ENCODE assay signal across 11 mouse cellular contexts in the genomic region with DNA sequence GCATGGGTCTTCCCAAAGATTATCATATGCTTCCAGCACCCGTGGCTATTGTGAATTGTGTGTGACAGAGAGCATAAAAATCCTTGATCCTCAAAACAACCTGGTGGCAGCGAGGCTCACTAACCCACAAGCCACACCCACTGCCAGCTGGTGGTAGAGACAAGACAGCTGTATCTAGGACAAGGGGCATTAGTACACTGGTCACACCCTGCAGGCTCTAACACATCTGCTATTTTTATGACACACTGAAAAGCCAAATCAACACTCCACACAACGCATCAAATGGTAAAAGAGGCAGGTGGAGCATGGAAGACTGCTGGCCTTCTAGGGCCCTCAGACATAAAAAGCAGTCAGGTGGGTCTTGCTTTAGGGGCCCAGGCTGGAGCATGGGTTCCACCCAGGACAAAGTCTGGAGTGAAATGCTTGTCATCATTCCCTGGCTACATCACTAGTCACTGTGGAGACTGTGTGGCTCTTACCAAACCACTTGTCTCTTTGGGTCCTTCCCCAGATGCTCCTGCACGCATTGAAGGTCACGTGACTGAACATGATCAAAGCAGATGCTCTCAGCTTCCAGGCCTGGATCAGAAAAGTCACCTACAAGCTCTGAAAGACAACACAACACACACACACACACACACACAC. TPM values are rescaled to one million over a fixed set of nuclear protein-coding genes. Genes with fewer than 3 reads are reported as not detected.
A peak's percentile ranks its signal among the peaks of the same experiment; 100 is the strongest.
DNase-seq lines count a peak whose midpoint lies in the region; ATAC-seq and TF ChIP-seq lines count a peak whose summit lies in the region.
"Had no signal": no experiment of that assay in that cellular context is flagged by ENCODE, and none has a peak within 500 bp of the region (broad histone marks: within the 10 kb centered on the region; RNA-seq: fewer than 3 reads in every experiment).

No protein-coding gene starts in this region.

- ATAC-seq in heart, embryonic 12.5 days (ENCODE audit: insufficient number of reproducible peaks, low FRiP score), result peak; percentile 89
- no peak for ATAC-seq in midbrain, embryonic 14.5 days (ENCODE audit: low FRiP score, low TSS enrichment)

- H3K27me3 ChIP-seq in heart, embryonic 12.5 days (replicated peaks), result no peaks in the 10 kb centered on the region
- peaks cover 2 to 7% of the 10 kb centered on the region in 2 experiments for H3K27me3 ChIP-seq in MEL (ENCODE audit: control insufficient read depth in 1 of 2, insufficient read depth in 2 of 2, low read length in 2 of 2)
- no peaks in the 10 kb centered on the region for H3K27me3 ChIP-seq in midbrain, embryonic 14.5 days (ENCODE audit: control insufficient read depth, insufficient read depth, low read length)
- H3K27me3 ChIP-seq: embryonic facial prominence, embryonic 12.5 days had no signal

- TF ChIP-seq POLR2A in MEL (IDR thresholded peaks at IDR 0.05; ENCODE audit: control insufficient read depth in 1 of 2, insufficient read depth in 1 of 2, low read depth in 1 of 2, low read length in 2 of 2, poor library complexity in 1 of 2), result no peak

- H3K4me2 ChIP-seq in heart, embryonic 12.5 days, result no peak overlapping the region
- no peak overlapping the region for H3K4me2 ChIP-seq in midbrain, embryonic 14.5 days (ENCODE audit: low read length)
- H3K4me2 ChIP-seq: embryonic facial prominence, embryonic 12.5 days had no signal

- no peak for TF ChIP-seq CTCF in MEL (IDR thresholded peaks at IDR 0.05 in 2 of 3, conservative IDR thresholded peaks at IDR 0.05 in 1 of 3; ENCODE audit: control insufficient read depth in 1 of 3, insufficient read depth in 1 of 3, low read depth in 2 of 3, low read length in 3 of 3, poor library complexity in 1 of 3, severe bottlenecking in 1 of 3)

- H3K4me1 ChIP-seq in heart, embryonic 12.5 days (replicated peaks), result peaks cover 21% of the 10 kb centered on the region; the same call in 1 of the 2 replicates
- no peaks in the 10 kb centered on the region for H3K4me1 ChIP-seq in MEL (ENCODE audit: control insufficient read depth in 1 of 2, insufficient read depth in 2 of 2, low read length in 2 of 2)
- no peaks in the 10 kb centered on the region for H3K4me1 ChIP-seq in midbrain, embryonic 14.5 days (ENCODE audit: control insufficient read depth, insufficient read depth, low read length)
- H3K4me1 ChIP-seq: embryonic facial prominence, embryonic 12.5 days had no signal

- TF ChIP-seq EP300 in MEL (IDR thresholded peaks at IDR 0.05; ENCODE audit: low read depth in 1 of 2, low read length in 2 of 2), result peak in 1 of 2 experiments; percentile 8; a peak in 1 of 4 replicates

- no peaks in the 10 kb centered on the region for H3K36me3 ChIP-seq in heart, embryonic 12.5 days
- no peaks in the 10 kb centered on the region for H3K36me3 ChIP-seq in MEL (ENCODE audit: control insufficient read depth in 1 of 2, insufficient read depth in 2 of 2, low read length in 2 of 2)
- H3K36me3 ChIP-seq in midbrain, embryonic 14.5 days (ENCODE audit: control insufficient read depth, insufficient read depth, low read length), result no peaks in the 10 kb centered on the region
- H3K36me3 ChIP-seq: embryonic facial prominence, embryonic 12.5 days had no signal

- peak overlapping the region; percentile 31; the same call in 1 of the 2 replicates for H3K27ac ChIP-seq in heart, embryonic 12.5 days (ENCODE audit: poor library complexity, severe bottlenecking)
- no peak overlapping the region for H3K27ac ChIP-seq in MEL (ENCODE audit: control insufficient read depth, low read depth, low read length)
- no peak overlapping the region for H3K27ac ChIP-seq in midbrain, embryonic 14.5 days (replicated peaks; ENCODE audit: low read depth, low read length)
- H3K27ac ChIP-seq: embryonic facial prominence, embryonic 12.5 days had no signal

- no peak for DNase-seq in heart, adult 8-10 months (ENCODE audit: low spot score)
- peak; percentile 27 for DNase-seq in MEL (ENCODE audit: low read depth, low spot score)
- peak; percentile 40 for DNase-seq in large intestine, adult 2 months (ENCODE audit: low read depth, low spot score)
- peak; percentile 69 for DNase-seq in retina, postnatal 1 day
- DNase-seq in adrenal gland, postnatal 10 days, result no peak
- DNase-seq in kidney, postnatal 36 days, result no peak
- no peak for DNase-seq in midbrain, embryonic 14.5 days
- DNase-seq: adrenal gland, postnatal 14 days had no signal

- H3K79me2 ChIP-seq in MEL (ENCODE audit: control insufficient read depth, insufficient read depth, low read length, poor library complexity), result no peaks in the 10 kb centered on the region

- 56% methylated on average over 5 of the region's 5 CpGs for WGBS in heart, embryonic 12.5 days
- 34% methylated on average over 5 of the region's 5 CpGs for WGBS in large intestine, adult 2 months
- 70% methylated on average over 5 of the region's 5 CpGs for WGBS in midbrain, embryonic 14.5 days

- no peak overlapping the region for H3K4me3 ChIP-seq in heart, embryonic 12.5 days
- no peak overlapping the region for H3K4me3 ChIP-seq in MEL (ENCODE audit: control insufficient read depth in 1 of 2, insufficient read depth in 1 of 2, low read depth in 2 of 2, low read length in 2 of 2)
- H3K4me3 ChIP-seq in midbrain, embryonic 14.5 days (replicated peaks; ENCODE audit: low read depth, low read length), result no peak overlapping the region
- H3K4me3 ChIP-seq: embryonic facial prominence, embryonic 12.5 days had no signal

- no peak for TF ChIP-seq RAD21 in MEL (IDR thresholded peaks at IDR 0.05; ENCODE audit: low read depth, low read length)

- no peaks in the 10 kb centered on the region for H3K9me3 ChIP-seq in heart, embryonic 12.5 days (replicated peaks)
- H3K9me3 ChIP-seq in MEL (replicated peaks; ENCODE audit: insufficient read depth, low read length), result no peaks in the 10 kb centered on the region
- no peaks in the 10 kb centered on the region for H3K9me3 ChIP-seq in midbrain, embryonic 14.5 days (ENCODE audit: control insufficient read depth, low read length)
- H3K9me3 ChIP-seq: embryonic facial prominence, embryonic 12.5 days had no signal

- H3K9ac ChIP-seq in heart, embryonic 12.5 days, result no peak overlapping the region
- no peak overlapping the region for H3K9ac ChIP-seq in MEL (ENCODE audit: control insufficient read depth, low read depth, low read length, poor library complexity, severe bottlenecking)
- no peak overlapping the region for H3K9ac ChIP-seq in midbrain, embryonic 14.5 days (replicated peaks; ENCODE audit: low read length)
- H3K9ac ChIP-seq: embryonic facial prominence, embryonic 12.5 days had no signal

TF ChIP-seq in MEL, 35 proteins besides CTCF, POLR2A, EP300 and RAD21 (continues in another document):
- TF ChIP-seq USF2 (IDR thresholded peaks at IDR 0.05; ENCODE audit: borderline replicate concordance in 1 of 2, insufficient read depth in 1 of 2, low read depth in 1 of 2, low read length in 2 of 2) (no peak), E2F4 (IDR thresholded peaks at IDR 0.05; ENCODE audit: borderline replicate concordance, low read depth, low read length) (no peak), TAL1 (IDR thresholded peaks at IDR 0.05; ENCODE audit: low read length) (0 out of 2 replicates have a peak, but pooled peaks have one; percentile 19), NELFE (IDR thresholded peaks at IDR 0.05; ENCODE audit: low read depth, low read length) (no peak), TCF12 (IDR thresholded peaks at IDR 0.05; ENCODE audit: low read depth, low read length) (peak; percentile 19; the same call in 1 of the 2 replicates), JUND (IDR thresholded peaks at IDR 0.05; ENCODE audit: low read depth, low read length) (no peak), UBTF (IDR thresholded peaks at IDR 0.05; ENCODE audit: borderline replicate concordance, insufficient read depth, low read depth, low read length) (no peak), MAX (IDR thresholded peaks at IDR 0.05; ENCODE audit: low read length) (no peak), MEF2A (IDR thresholded peaks at IDR 0.05; ENCODE audit: extremely low read depth, insufficient replicate concordance, low read depth, low read length, poor library complexity, severe bottlenecking) (no peak), USF1 (IDR thresholded peaks at IDR 0.05; ENCODE audit: low read depth, low read length) (no peak), MAZ (IDR thresholded peaks at IDR 0.05; ENCODE audit: low read depth, low read length) (no peak), ETS1 (IDR thresholded peaks at IDR 0.05; ENCODE audit: low read depth, low read length) (peak; percentile 57), SIN3A (IDR thresholded peaks at IDR 0.05; ENCODE audit: low read length) (no peak), ELF1 (IDR thresholded peaks at IDR 0.05; ENCODE audit: low read depth, low read length) (no peak)

RNA-seq across cellular contexts. Expression of a gene that starts 11.4 kb away (rescaled TPM):
- not detected in 2 replicates for polyA plus RNA-seq in heart, embryonic 12.5 days (2016; fragmentation: Nextera tagmentation; extraction: Ambion mirVana)
- total RNA-seq in heart, adult 8-10 months (2022), result not detected
- not detected in 2 replicates for total RNA-seq in MEL (2012; rRNA removed)
- under 1 TPM in 1 of 2 experiments, not detected in 1; 0.06 TPM for polyA plus RNA-seq in MEL (2012; ENCODE audit: insufficient read depth in 1 of 2, insufficient read length in 2 of 2, low read depth in 1 of 2, low replicate concordance in 2 of 2, missing spikeins in 1 of 2)
- 7.7 and 8.9 TPM in 2 replicates for polyA plus RNA-seq in large intestine, adult 2 months (2012; rRNA removed)
- total RNA-seq in adrenal gland, postnatal 10 days (2021), result 1 to 10 TPM in 1 of 2 experiments, under 1 TPM in 1; 0.60 to 1.0 TPM
- 0.67 TPM in 1 of 2 replicates, not detected in the other for polyA plus RNA-seq in midbrain, embryonic 14.5 days (2014; fragmentation: Nextera tagmentation; extraction: Ambion mirVana)
- polyA plus RNA-seq: embryonic facial prominence, embryonic 12.5 days; heart, postnatal 0 days had no signal

RNA-seq across cellular contexts. Expression of a gene that starts 37.9 kb away (rescaled TPM):
- 0.13 TPM in 1 of 2 replicates, not detected in the other for polyA plus RNA-seq in heart, embryonic 12.5 days (2016; fragmentation: Nextera tagmentation; extraction: Ambion mirVana)
- total RNA-seq in heart, adult 8-10 months (2022), result under 1 TPM in 2 of 4 experiments, not detected in 2; 0.63 to 0.69 TPM
- not detected in 2 replicates for total RNA-seq in MEL (2012; rRNA removed)
- under 1 TPM in 1 of 2 experiments, not detected in 1; 0.06 TPM for polyA plus RNA-seq in MEL (2012; ENCODE audit: insufficient read depth in 1 of 2, insufficient read length in 2 of 2, low read depth in 1 of 2, low replicate concordance in 2 of 2, missing spikeins in 1 of 2)
- 63.8 and 69.8 TPM in 2 replicates for polyA plus RNA-seq in large intestine, adult 2 months (2012; rRNA removed)
- 1 to 10 TPM; 2.0 to 3.9 TPM for total RNA-seq in adrenal gland, postnatal 10 days (2021)
- polyA plus RNA-seq in midbrain, embryonic 14.5 days (2014; fragmentation: Nextera tagmentation; extraction: Ambion mirVana), result 0.82 and 1.3 TPM in 2 replicates

RNA-seq across cellular contexts. Expression of a gene that starts 37.9 kb away (rescaled TPM):
- polyA plus RNA-seq in heart, embryonic 12.5 days (2016; fragmentation: Nextera tagmentation; extraction: Ambion mirVana), result 13.1 and 15.2 TPM in 2 replicates
- 1 to 10 TPM; 5.7 to 8.2 (median 7.2) TPM for total RNA-seq in heart, adult 8-10 months (2022)
- not detected in 2 replicates for total RNA-seq in MEL (2012; rRNA removed)
- polyA plus RNA-seq in MEL (2012; ENCODE audit: insufficient read depth in 1 of 2, insufficient read length in 2 of 2, low read depth in 1 of 2, low replicate concordance in 2 of 2, missing spikeins in 1 of 2), result not detected
- 53.2 and 127 TPM in 2 replicates for polyA plus RNA-seq in large intestine, adult 2 months (2012; rRNA removed)
- total RNA-seq in adrenal gland, postnatal 10 days (2021), result 10 to 100 TPM; 10.4 to 13.3 TPM
- 19.1 and 21.8 TPM in 2 replicates for polyA plus RNA-seq in midbrain, embryonic 14.5 days (2014; fragmentation: Nextera tagmentation; extraction: Ambion mirVana)

Comparison
In these comparisons a context has a peak if more than half of its experiments do, and no peak if none do; other contexts are left out.
1. DNase-seq: peak in MEL (single experiment), large intestine, adult 2 months (single experiment) and retina, postnatal 1 day (single experiment); none in heart, adult 8-10 months (single experiment), adrenal gland, postnatal 10 days (single experiment), kidney, postnatal 36 days (0 of 2) and midbrain, embryonic 14.5 days (single experiment).
2. RNA of a gene that starts 37.9 kb away (polyA plus RNA-seq): 63.8 to 69.8 TPM in large intestine, adult 2 months; 0.82 to 1.3 TPM in midbrain, embryonic 14.5 days, 0.06 TPM in MEL and 0.13 TPM in heart, embryonic 12.5 days; every median in the first group is over 10 times any median in the second.
3. RNA of a gene that starts 37.9 kb away (polyA plus RNA-seq): 53.2 to 127 TPM in large intestine, adult 2 months, 19.1 to 21.8 TPM in midbrain, embryonic 14.5 days and 13.1 to 15.2 TPM in heart, embryonic 12.5 days; not detected in MEL; every median in the first group is over 10 times any median in the second.